Mouse (Mus musculus): ENCODE results near the gene Esrrg. TPM values are rescaled to one million over a fixed set of nuclear protein-coding genes. Genes with fewer than 3 reads are reported as not detected.

Esrrg gene
- total and polyA plus RNA-seq, 3 experiments, result 0.01 TPM; not detected in 2

GRCm38 (mm10) chr1:188153665-188154064 is 545.1 kb downstream of the Esrrg start (continued):
- TF ChIP-seq ZC3H11A (IDR thresholded peaks at IDR 0.05; ENCODE audit: low read depth, low read length) (no peak), BHLHE40 (IDR thresholded peaks at IDR 0.05; ENCODE audit: borderline replicate concordance, low read depth, low read length) (peak; percentile 41; the same call in 1 of the 2 replicates), USF2 (IDR thresholded peaks at IDR 0.05; ENCODE audit: borderline replicate concordance in 1 of 2, insufficient read depth in 1 of 2, low read depth in 1 of 2, low read length in 2 of 2) (0 out of 4 replicates have a peak, but pooled peaks of 1 of the 2 experiments have one; percentile 12), E2F4 (IDR thresholded peaks at IDR 0.05; ENCODE audit: borderline replicate concordance, low read depth, low read length) (no peak), MAX (IDR thresholded peaks at IDR 0.05; ENCODE audit: low read length) (peak; percentile 87), GATA1 (IDR thresholded peaks at IDR 0.05; ENCODE audit: low read depth, low read length) (peak; percentile 70), SIN3A (IDR thresholded peaks at IDR 0.05; ENCODE audit: low read length) (peak; percentile 81), CHD2 (IDR thresholded peaks at IDR 0.05; ENCODE audit: low read length) (no peak), ETS1 (IDR thresholded peaks at IDR 0.05; ENCODE audit: low read depth, low read length) (peak; percentile 85), TBP (IDR thresholded peaks at IDR 0.05; ENCODE audit: low read depth, low read length) (peak; percentile 77), TCF12 (IDR thresholded peaks at IDR 0.05; ENCODE audit: low read depth, low read length) (peak; percentile 70), USF1 (IDR thresholded peaks at IDR 0.05; ENCODE audit: low read depth, low read length) (peak; percentile 86), POLR2AphosphoS2 (IDR thresholded peaks at IDR 0.05; ENCODE audit: low read length) (0 out of 2 replicates have a peak, but pooled peaks have one; percentile 39)

- Histone ChIP-seq H3K9ac (ENCODE audit: control insufficient read depth, low read depth, low read length, poor library complexity, severe bottlenecking) (peak overlapping the region; percentile 82), H3K36me3 (ENCODE audit: control insufficient read depth in 1 of 2, insufficient read depth in 2 of 2, low read length in 2 of 2) (peaks cover 0 to 57% of the 10 kb centered on the region in 2 experiments; a peak in 2 of 4 replicates), H3K9me3 (replicated peaks; ENCODE audit: insufficient read depth, low read length) (no peaks in the 10 kb centered on the region), H3K27ac (ENCODE audit: control insufficient read depth, low read depth, low read length) (peak overlapping the region; percentile 100), H3K27me3 (ENCODE audit: control insufficient read depth in 1 of 2, insufficient read depth in 2 of 2, low read length in 2 of 2) (no peaks in the 10 kb centered on the region), H3K4me1 (ENCODE audit: control insufficient read depth in 1 of 2, insufficient read depth in 2 of 2, low read length in 2 of 2) (peaks cover 33 to 53% of the 10 kb centered on the region in 2 experiments), H3K79me2 (ENCODE audit: control insufficient read depth, insufficient read depth, low read length, poor library complexity) (no peaks in the 10 kb centered on the region; the same call in 1 of the 2 replicates), H3K4me3 (ENCODE audit: control insufficient read depth in 1 of 2, insufficient read depth in 1 of 2, low read depth in 2 of 2, low read length in 2 of 2) (peak overlapping the region; percentile 39 to 51)
- DNase-seq (ENCODE audit: low read depth, low spot score), result peak; percentile 84
- TF ChIP-seq MEF2A (IDR thresholded peaks at IDR 0.05; ENCODE audit: extremely low read depth, insufficient replicate concordance, low read depth, low read length, poor library complexity, severe bottlenecking), result peak; percentile 82; the same call in 1 of the 2 replicates
- peak; percentile 95 for TF ChIP-seq GATA1 (IDR thresholded peaks at IDR 0.05; ENCODE audit: low read depth, low read length)
- TF ChIP-seq POLR2AphosphoS2 (IDR thresholded peaks at IDR 0.05; ENCODE audit: low read length), result peak; percentile 56; the same call in 1 of the 2 replicates
- TF ChIP-seq MAX (IDR thresholded peaks at IDR 0.05; ENCODE audit: low read length), result peak; percentile 54
- peak; percentile 59; the same call in 1 of the 2 replicates for TF ChIP-seq MYC (IDR thresholded peaks at IDR 0.05; ENCODE audit: low read depth, low read length)
- peak; percentile 95 for TF ChIP-seq TCF12 (IDR thresholded peaks at IDR 0.05; ENCODE audit: low read depth, low read length)
- peak; percentile 92 for TF ChIP-seq RCOR1 (IDR thresholded peaks at IDR 0.05; ENCODE audit: low read depth, low read length)
- no peak for TF ChIP-seq HCFC1 (IDR thresholded peaks at IDR 0.05; ENCODE audit: low read depth, low read length)
- TF ChIP-seq CTCF (IDR thresholded peaks at IDR 0.05 in 2 of 3, conservative IDR thresholded peaks at IDR 0.05 in 1 of 3; ENCODE audit: control insufficient read depth in 1 of 3, insufficient read depth in 1 of 3, low read depth in 2 of 3, low read length in 3 of 3, poor library complexity in 1 of 3, severe bottlenecking in 1 of 3), result no peak
- no peak for TF ChIP-seq ZKSCAN1 (IDR thresholded peaks at IDR 0.05; ENCODE audit: low read depth, low read length)
- TF ChIP-seq MXI1 (IDR thresholded peaks at IDR 0.05; ENCODE audit: low read depth, low read length), result peak; percentile 54; the same call in 1 of the 2 replicates
- TF ChIP-seq TAL1 (IDR thresholded peaks at IDR 0.05; ENCODE audit: low read length), result no peak
- TF ChIP-seq RAD21 (IDR thresholded peaks at IDR 0.05; ENCODE audit: low read depth, low read length), result no peak
- 0 out of 2 replicates have a peak, but pooled peaks have one; percentile 54 for TF ChIP-seq MAFK (IDR thresholded peaks at IDR 0.05; ENCODE audit: borderline replicate concordance, low read depth, low read length)
- TF ChIP-seq UBTF (IDR thresholded peaks at IDR 0.05; ENCODE audit: borderline replicate concordance, insufficient read depth, low read depth, low read length), result no peak
- TF ChIP-seq BHLHE40 (IDR thresholded peaks at IDR 0.05; ENCODE audit: borderline replicate concordance, low read depth, low read length), result peak; percentile 56; the same call in 1 of the 2 replicates
- no peak for TF ChIP-seq USF2 (IDR thresholded peaks at IDR 0.05; ENCODE audit: borderline replicate concordance in 1 of 2, insufficient read depth in 1 of 2, low read depth in 1 of 2, low read length in 2 of 2)
- no peak for TF ChIP-seq E2F4 (IDR thresholded peaks at IDR 0.05; ENCODE audit: borderline replicate concordance, low read depth, low read length)
- TF ChIP-seq KAT2A (conservative IDR thresholded peaks at IDR 0.05; ENCODE audit: low read depth, low read length), result no peak; the same call in 1 of the 2 replicates
- TF ChIP-seq SMC3 (IDR thresholded peaks at IDR 0.05; ENCODE audit: low read depth, low read length), result no peak
- peak; percentile 43 for TF ChIP-seq NELFE (IDR thresholded peaks at IDR 0.05; ENCODE audit: low read depth, low read length)
- TF ChIP-seq ETS1 (IDR thresholded peaks at IDR 0.05; ENCODE audit: low read depth, low read length), result peak; percentile 89
- 0 out of 2 replicates have a peak, but pooled peaks have one; percentile 41 for TF ChIP-seq ZMIZ1 (IDR thresholded peaks at IDR 0.05; ENCODE audit: low read depth, low read length)
- TF ChIP-seq POLR2AphosphoS5 (IDR thresholded peaks at IDR 0.05; ENCODE audit: borderline replicate concordance, low read depth, low read length), result no peak
- no peak for TF ChIP-seq NRF1 (IDR thresholded peaks at IDR 0.05; ENCODE audit: insufficient read depth, low read depth, low read length, poor library complexity, severe bottlenecking)
Observed at GRCm38 (mm10) chr1:188154466-188155110, 546.0 kb downstream of the Esrrg start.
